Mouse (Mus musculus) spleen, adult 2 months (tissue): Measurements from ENCODE around the gene Celsr1. TPM values are rescaled to one million over a fixed set of nuclear protein-coding genes. Genes with fewer than 3 reads are reported as not detected.

Source experiments
- DNase-seq, 2 experiments: peaks; one replicate each; pipeline versions ENCODE4 v3.0.0 to v3.0.0-alpha.2; 2012 to 2021; ENCODE audit warnings: low spot score in 2 of 2, low read depth in 1 of 2
- H3K27ac ChIP-seq: fragments of 200-500 bp; 2 replicates; pipeline ENCODE4 v1.5.1; 2012; ENCODE audit warnings: low read length, inconsistent platforms; ENCODE audit not compliant: insufficient read depth
- H3K27me3 ChIP-seq: fragments of 200-500 bp; 2 replicates; pipeline ENCODE4 v1.6.1; 2012; ENCODE audit warnings: mild to moderate bottlenecking, moderate library complexity, low read length, inconsistent platforms; ENCODE audit not compliant: control insufficient read depth, insufficient read depth
- H3K36me3 ChIP-seq: fragments of 200-500 bp; 2 replicates; pipeline ENCODE4 v1.6.1; 2012; ENCODE audit warnings: mild to moderate bottlenecking, low read length, inconsistent platforms; ENCODE audit not compliant: control insufficient read depth, insufficient read depth
- H3K4me1 ChIP-seq: fragments of 200-500 bp; 2 replicates; pipeline ENCODE4 v1.6.1; 2011; ENCODE audit warnings: inconsistent platforms; ENCODE audit not compliant: control insufficient read depth, insufficient read depth, insufficient read length
- H3K4me3 ChIP-seq: fragments of 200-500 bp; 2 replicates; pipeline ENCODE4 v1.5.1; 2011; ENCODE audit warnings: mild to moderate bottlenecking, inconsistent platforms; ENCODE audit not compliant: insufficient read depth, insufficient read length; ENCODE audit errors: extremely low read depth
- CTCF ChIP-seq: fragments of 200-500 bp; IDR thresholded peaks from 2 replicates; pipeline ENCODE4 v1.5.1; 2011; ENCODE audit warnings: mild to moderate bottlenecking, inconsistent platforms; ENCODE audit not compliant: insufficient read depth, insufficient read length, insufficient replicate concordance; ENCODE audit errors: extremely low read depth
- POLR2A ChIP-seq: fragments of 200-500 bp; IDR thresholded peaks from 2 replicates; pipeline ENCODE4 v1.6.1; 2011; ENCODE audit warnings: low read depth, low read length, inconsistent platforms
- WGBS: fragments of 180-500 bp; shearing (Covaris S2); methylation state at CpG from one replicate; pipeline ENCODE4 v1.1.7; 2018; 5-methylcytosine and 5-hydroxymethylcytosine counted together
- polyA plus RNA-seq: library from polyadenylated mRNA; depleted of rRNA; stranded (reverse); fragments of >200 nt; gene quantifications from 2 replicates; pipeline ENCODE4 v1.2.3, GENCODE M21; 2012

The Celsr1 gene
- polyA plus RNA-seq, 1 experiment: 7.4 TPM

GRCm38 (mm10) chr15:86078481-86079216 is 45.1 kb upstream of the Celsr1 start:
- DNase-seq: no peak
- no peaks in the 10 kb centered on the region for H3K36me3 ChIP-seq
- no peaks in the 10 kb centered on the region for H3K27me3 ChIP-seq
- WGBS: 76% methylated on average over 18 of the region's 18 CpGs
- TF ChIP-seq POLR2A: no peak
- no peak for TF ChIP-seq CTCF
- H3K27ac ChIP-seq: no peak overlapping the region
- H3K4me3 ChIP-seq: no peak overlapping the region
- H3K4me1 ChIP-seq: peaks cover 12% of the 10 kb centered on the region; the same call in 1 of the 2 replicates

DNA sequence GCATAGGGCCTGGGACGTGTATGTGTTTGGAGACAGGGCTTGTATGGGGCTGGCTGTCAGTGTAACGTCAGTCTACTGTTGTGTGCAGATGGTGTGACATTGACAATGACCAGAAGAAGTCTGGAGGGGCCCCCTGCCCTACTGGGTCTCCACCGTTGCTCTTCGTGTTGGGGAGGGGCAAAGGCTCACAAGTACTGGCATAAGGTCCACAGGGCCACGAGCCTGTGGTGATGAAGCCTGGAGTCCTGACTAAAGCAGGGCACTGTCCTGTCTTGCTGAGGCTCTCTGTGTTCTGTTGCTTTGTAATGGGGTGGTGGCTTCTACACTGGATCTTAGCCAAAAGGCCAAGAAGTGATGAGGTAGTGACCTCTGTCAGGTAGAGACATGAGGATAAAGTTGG is 44.4 kb upstream of the Celsr1 start:
- WGBS: 83% methylated on average over 5 of the region's 5 CpGs
- H3K4me1 ChIP-seq: peaks cover 7% of the 10 kb centered on the region; the same call in 1 of the 2 replicates
- H3K4me3 ChIP-seq: no peak overlapping the region
- TF ChIP-seq CTCF: no peak
- TF ChIP-seq POLR2A: no peak
- no peaks in the 10 kb centered on the region for H3K36me3 ChIP-seq
- no peak overlapping the region for H3K27ac ChIP-seq
- DNase-seq: no peak
- no peaks in the 10 kb centered on the region for H3K27me3 ChIP-seq

DNA sequence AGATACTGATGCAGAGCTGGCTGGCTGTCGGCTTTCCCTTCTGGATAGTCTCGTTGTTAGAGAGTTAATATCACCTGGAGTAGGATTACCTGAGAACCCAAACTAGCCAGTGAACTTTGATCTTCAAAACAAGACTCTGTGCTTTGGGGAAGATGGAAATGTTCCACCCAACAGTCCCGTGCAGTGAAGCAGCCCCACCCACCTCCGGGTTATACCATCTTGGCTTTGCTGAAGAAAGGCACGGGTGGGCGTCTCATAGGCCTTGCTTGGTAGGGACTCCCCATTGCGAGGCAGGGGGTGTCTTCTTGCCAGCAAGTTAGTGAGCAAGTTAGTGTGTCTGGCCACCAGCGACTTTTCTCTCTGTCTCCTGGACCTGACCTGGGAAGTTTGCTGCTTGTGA is 42.8 kb upstream of the Celsr1 start:
- 81% methylated on average over 8 of the region's 8 CpGs for WGBS

DNA sequence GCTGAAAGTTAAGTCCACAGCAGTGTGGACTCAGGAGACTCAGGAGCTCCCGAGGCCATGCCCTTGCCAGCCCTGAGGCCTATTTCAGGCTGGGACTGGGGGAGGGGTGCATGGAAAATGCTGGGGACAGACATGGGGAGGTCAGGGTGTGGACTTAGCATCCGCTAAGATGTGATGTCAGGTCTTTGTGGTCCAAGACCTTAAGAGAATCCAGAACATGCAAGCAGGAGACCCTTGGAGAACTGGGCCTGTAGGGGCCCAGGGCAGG is 42.4 kb upstream of the Celsr1 start:
- Histone ChIP-seq H3K4me1 (peaks cover 18% of the 10 kb centered on the region; the same call in 1 of the 2 replicates), H3K36me3 (no peaks in the 10 kb centered on the region), H3K27me3 (no peaks in the 10 kb centered on the region), H3K27ac (no peak overlapping the region), H3K4me3 (no peak overlapping the region)
- no peak for TF ChIP-seq POLR2A
- no peak for TF ChIP-seq CTCF
- no peak for DNase-seq
- 89% methylated on average over 2 of the region's 2 CpGs for WGBS

More for the DNA sequence above, 42.8 kb upstream of the Celsr1 start:
- Histone ChIP-seq H3K27me3 (no peaks in the 10 kb centered on the region), H3K27ac (no peak overlapping the region), H3K36me3 (no peaks in the 10 kb centered on the region), H3K4me1 (peaks cover 14% of the 10 kb centered on the region; the same call in 1 of the 2 replicates), H3K4me3 (no peak overlapping the region)
- TF ChIP-seq POLR2A (no peak), CTCF (no peak)
- no peak for DNase-seq

DNA sequence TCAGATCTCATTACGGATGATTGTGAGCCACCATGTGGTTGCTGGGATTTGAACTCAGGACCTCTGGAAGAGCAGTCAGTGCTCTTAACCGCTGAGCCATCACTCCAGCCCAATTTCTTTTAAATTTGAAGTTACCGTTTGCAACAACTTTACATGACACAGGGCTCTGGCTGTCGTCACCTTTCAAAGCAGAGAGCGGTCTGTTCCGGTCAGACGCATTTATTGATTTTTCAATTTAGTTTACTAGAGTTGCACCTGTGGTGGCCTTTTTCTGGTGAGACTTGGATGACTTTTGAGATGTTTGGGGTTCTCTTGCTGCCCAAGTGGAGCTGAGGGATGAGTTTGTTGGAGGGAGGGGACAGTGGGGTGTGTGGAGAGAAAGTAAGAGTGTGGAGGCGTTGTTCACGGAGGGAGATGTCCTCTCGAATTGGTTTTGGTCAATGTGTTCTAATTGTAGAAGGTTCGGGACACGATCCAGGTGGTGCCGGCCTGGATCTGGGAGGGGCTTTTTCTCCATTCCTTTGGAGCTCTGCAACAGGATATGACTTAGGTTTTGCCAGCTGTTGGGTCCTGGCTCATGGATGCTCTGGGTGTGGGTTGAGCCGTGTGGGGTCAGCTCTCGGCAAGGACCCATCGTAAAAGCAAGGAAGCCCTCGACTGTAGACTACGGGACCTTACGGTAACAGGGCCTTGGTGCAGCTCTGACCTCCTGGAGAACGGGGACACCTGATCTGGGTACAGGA is 41.9 kb upstream of the Celsr1 start:
- H3K27ac ChIP-seq: no peak overlapping the region
- H3K4me3 ChIP-seq: no peak overlapping the region
- H3K27me3 ChIP-seq: no peaks in the 10 kb centered on the region
- H3K36me3 ChIP-seq: no peaks in the 10 kb centered on the region
- peaks cover 21% of the 10 kb centered on the region; the same call in 1 of the 2 replicates for H3K4me1 ChIP-seq
- TF ChIP-seq CTCF: no peak
- TF ChIP-seq POLR2A: no peak
- DNase-seq: no peak
- 94% methylated on average over 20 of the region's 20 CpGs for WGBS

GRCm38 (mm10) chr15:86074171-86074937 is 40.8 kb upstream of the Celsr1 start:
- H3K4me3 ChIP-seq: no peak overlapping the region
- TF ChIP-seq CTCF (no peak), POLR2A (no peak)
- no peak overlapping the region for H3K27ac ChIP-seq
- no peaks in the 10 kb centered on the region for H3K27me3 ChIP-seq
- DNase-seq: no peak
- 89% methylated on average over 16 of the region's 16 CpGs for whole genome bisulfite sequencing
- peaks cover 31% of the 10 kb centered on the region for H3K4me1 ChIP-seq
- no peaks in the 10 kb centered on the region for H3K36me3 ChIP-seq

DNA sequence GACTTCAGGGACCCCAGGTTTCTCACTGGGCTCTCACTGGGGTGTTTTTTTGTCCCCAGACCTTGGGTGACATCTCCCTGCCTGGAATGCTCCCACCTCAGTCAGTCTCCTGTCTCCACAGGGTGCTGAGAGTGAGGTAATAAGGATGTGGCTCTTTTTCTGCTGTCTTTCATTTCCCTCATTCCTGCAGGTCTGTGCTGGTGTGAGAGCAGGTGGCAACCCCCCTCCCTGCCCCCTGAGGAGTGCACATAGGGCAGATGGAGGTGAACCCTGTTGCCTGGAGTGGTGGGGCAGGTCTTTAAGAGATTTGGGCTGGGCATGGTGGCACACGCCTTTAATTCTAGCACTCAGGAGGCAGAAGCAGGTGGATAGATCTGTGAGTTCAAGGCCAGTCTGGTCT is 37.6 kb upstream of the Celsr1 start:
- TF ChIP-seq CTCF (no peak), POLR2A (no peak)
- DNase-seq: no peak
- H3K36me3 ChIP-seq: no peaks in the 10 kb centered on the region
- no peaks in the 10 kb centered on the region for H3K27me3 ChIP-seq
- peak overlapping the region; percentile 17; the same call in 1 of the 2 replicates for H3K27ac ChIP-seq
- 50% methylated on average over 1 of the region's 1 CpGs for WGBS
- H3K4me3 ChIP-seq: no peak overlapping the region
- H3K4me1 ChIP-seq: peaks cover 56% of the 10 kb centered on the region
